Mouse (Mus musculus): ENCODE measurements around the gene 1810009A15Rik. TPM values are rescaled to one million over a fixed set of nuclear protein-coding genes. Genes with fewer than 3 reads are reported as not detected.

Gene 1810009A15Rik
- total RNA-seq, 2 experiments from 2014 or later: 22.0 to 25.7 TPM

DNA sequence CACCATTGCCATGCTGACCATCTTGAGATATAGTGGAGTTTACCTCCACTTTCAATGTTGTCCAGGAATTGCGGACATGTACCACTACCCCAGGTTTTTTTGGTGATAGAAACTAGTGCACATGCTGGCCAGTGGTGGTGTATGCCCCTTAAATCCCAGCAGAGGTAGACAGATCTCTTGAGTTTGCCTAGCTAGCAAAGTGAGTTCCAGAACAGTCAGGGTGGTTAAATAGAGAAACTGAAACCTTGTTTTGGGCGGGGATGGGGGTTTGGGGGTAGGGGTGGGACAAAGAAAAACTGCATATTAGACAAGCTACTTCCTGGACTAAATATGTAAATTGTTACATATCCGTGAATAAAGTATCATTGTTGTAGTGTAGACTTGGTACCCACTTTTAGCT lies 30.3 kb downstream of the 1810009A15Rik start:
- DNase-seq (ENCODE audit: extremely low spot score in 1 of 2, low spot score in 1 of 2): no peak

DNA sequence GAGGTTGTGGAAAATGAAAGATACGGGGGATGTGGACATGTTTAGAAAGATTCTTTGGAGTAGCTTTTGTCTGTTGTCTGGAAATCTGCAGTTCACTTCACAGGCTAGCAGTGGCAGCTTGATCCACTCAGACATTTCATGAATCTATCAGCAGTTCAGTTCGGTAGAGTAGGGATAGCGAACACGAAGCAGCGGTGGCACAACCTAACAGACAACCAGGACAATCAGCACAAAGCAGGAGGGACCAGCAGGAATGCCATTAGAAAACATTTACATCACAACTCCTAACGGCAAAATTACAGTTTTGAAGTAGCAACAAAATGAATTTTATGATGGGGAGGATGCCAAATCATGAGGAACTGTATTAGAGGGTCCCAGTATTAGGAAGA lies 31.0 kb downstream of the 1810009A15Rik start:
- DNase-seq (ENCODE audit: extremely low spot score in 1 of 2, low spot score in 1 of 2): no peak

DNA sequence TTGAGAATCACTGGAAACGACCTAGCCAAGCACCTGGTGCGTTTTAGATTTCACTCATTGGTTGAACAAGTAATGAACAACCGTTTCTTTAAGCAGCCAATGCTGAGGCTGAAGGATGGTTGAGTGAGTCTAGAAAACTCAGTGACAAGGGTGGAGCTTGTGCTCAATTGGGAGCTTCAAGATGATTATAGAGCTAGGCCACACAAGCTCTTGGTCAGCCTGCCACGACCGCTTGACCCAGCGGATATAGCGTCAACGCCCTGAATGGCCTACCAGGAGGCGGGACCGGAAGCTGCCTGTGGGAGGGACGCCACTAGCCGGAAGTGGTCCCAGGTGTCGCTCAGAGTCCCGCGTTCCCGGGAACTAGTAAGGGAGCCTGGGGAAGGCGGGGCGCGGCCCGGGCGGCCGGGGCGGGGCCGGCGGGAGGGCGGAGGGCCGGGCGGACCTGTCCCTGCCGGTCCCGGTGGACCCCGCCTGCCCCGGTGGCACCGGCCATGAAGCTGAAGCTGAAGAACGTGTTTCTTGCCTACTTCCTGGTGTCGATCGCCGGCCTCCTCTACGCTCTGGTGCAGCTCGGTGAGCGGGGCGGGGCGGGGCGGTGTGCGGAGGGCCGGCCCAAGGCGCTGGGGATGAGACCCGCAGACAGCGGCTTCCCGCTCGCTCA lies 31.6 kb downstream of the 1810009A15Rik start, which contains the start of gene B3gat3:
Gene B3gat3 (plus strand): TSS at position 302 of the 664 bp plus-strand sequence.
- DNase-seq (ENCODE audit: extremely low spot score in 1 of 2, low spot score in 1 of 2): peak; percentile 85 to 90

DNA sequence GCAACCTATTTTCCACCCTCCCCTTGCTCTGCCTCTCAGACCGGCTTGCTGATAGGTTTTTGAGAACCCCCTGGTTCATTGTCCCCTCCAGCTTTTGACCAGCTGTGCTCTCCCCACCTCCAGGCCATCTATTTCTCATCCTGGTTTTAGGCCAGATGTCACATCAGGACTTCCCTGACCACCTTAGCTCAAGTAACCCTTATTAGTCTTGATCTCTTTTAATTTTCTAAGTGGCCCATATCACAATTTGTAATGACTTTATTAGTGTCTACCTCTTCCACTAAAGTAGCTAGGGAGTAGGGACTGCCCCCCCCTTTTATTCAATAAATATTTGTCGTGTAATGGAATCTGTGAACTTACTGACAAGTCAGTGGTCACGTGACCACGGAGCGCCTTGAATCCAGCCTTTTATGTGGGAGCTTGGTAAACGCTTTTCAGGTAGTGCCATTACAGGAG lies 32.2 kb downstream of the 1810009A15Rik start:
- DNase-seq (ENCODE audit: extremely low spot score in 1 of 2, low spot score in 1 of 2): no peak

DNA sequence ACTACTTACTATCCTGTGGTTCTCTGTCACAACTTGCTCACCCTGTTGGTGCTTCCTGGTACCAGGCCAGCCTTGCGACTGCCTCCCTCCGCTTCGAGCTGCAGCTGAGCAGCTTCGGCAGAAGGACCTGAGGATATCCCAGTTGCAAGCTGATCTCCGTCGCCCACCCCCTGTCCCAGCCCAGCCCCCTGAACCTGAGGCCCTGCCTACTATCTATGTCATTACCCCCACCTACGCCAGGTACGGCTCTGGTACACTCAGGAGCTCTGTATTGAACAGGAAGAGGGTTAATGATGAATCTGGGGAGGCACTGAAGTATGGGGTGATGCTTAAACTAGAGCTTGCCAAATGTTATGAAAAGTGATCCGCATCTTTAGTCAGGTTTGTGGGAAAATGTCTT lies 33.1 kb downstream of the 1810009A15Rik start:
- DNase-seq (ENCODE audit: extremely low spot score in 1 of 2, low spot score in 1 of 2): no peak

DNA sequence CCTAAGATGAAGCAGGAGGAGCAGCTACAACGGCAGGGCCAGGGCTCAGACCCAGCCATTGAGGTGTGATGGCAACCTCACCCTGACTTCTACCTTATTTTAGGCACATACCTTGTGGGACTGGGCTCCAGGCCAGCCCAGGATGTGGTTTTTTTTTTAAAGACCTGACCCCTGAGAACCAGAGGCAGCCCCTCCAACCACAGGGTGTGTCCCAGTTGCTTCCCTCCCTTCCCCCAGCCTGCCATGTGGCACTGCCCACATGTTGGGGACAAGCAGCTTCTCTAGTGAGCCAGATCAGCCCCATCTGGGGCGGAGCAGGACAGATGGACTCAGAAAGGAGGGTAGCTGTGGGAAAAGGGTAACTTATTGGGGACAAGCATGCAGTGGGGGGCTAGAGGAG lies 38.1 kb downstream of the 1810009A15Rik start:
- no peak for DNase-seq (ENCODE audit: extremely low spot score in 1 of 2, low spot score in 1 of 2)

DNA sequence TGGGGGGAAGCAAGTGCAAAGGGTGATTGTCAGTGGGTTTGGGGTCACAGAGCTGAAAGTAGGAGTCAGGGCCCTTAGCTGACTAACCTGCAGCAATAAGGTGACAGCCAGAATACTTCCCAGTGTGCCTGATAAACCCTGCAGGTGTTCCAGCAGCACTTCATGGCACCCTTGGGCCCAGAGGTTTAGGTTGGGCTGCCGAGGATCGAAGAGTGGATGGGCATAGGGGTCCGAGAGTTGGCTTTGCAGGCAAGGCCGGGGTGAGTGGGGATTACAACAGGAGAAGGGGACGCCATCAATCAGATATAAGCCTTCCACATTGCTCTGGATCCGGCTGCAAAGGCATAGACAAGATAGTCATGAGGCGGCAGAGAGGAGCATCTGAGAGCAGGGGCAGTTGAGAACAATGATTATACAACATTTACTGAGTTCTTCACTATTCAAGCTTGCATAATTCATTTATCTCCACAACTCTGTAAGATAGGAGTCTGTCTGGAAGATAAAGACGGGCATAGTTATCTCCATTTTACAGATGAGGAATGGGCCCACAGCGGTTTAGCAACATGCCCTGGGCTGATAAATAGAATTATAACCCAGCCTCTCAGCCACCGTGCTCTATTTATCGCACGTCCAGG lies 39.4 kb downstream of the 1810009A15Rik start:
- no peak for DNase-seq (ENCODE audit: extremely low spot score in 1 of 2, low spot score in 1 of 2)

DNA sequence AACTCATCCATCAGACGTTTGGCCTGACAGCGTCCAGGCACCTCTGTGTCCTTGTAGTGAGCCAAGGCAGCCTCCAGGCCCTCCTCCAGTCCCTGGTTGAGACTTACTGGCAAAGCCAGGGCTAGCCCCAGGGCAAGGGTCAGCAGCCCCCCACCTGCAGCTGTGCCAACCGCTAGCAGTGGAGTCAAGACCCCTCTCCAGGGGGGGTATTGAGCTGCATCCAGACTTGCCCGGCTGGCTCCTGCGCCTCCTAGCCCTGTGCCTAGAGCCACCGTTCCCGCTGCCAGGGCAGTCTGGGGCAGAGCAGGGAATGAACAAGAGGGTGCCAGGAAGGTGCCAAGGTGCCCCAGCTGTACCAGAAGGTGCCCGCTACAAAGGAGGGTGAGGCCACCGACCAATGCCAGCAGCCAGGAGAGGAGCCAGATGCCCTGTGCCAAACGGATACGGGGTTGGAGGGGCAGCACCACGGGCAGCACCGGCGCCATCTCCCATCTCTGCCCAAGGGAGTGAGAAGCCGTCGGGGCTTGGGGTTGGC lies 40.1 kb downstream of the 1810009A15Rik start:
- DNase-seq (ENCODE audit: extremely low spot score in 1 of 2, low spot score in 1 of 2): no peak

DNA sequence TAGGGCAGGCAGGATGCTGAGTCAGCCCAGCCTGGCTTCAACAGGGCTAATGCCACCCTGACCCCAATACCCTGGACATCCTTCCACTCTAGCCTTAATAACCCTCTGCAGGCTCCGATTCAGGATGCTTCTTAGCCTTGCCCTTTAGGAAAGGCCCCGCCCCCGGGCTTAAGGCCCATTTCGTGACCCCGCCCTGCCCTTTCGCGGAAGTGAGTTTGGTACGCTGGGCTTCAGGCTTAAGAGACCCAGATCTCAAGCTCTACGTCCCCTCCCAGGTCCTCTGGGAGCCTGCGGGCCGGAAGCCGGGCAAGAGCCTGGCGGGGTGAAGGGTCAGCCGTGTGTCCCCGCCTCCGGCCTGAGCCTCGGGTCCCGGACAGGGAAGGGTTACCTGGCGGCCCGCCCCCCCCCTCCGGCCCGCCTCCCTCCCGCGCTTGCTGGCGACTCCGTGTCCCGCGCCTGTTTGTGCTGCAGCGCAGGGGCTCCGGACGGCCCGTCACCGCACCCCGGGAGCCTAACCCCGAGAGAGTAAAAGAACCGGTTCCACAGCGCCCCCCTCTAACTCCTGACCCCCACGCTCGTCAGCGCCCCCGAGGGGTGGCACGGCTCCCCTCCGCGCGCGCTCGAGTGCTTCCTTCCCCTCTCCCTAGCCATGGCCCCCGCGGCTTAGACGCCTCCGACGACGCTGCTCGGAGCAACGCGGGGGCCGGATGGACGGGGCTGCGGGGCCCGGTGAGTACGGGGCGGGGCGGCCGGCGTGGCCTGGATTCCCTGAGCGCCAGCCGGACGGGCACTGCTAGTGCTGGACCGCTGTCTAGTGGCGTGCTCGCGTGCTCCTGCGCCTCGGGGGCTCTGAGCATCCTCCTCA lies 40.8 kb downstream of the 1810009A15Rik start, which contains the start of the genes Rom1 and Eml3:
Gene Rom1 (minus strand): TSS at position 133 of the 865 bp plus-strand sequence.
Gene Eml3 (plus strand): TSS at position 329 of the 865 bp plus-strand sequence.
- peak in 1 of 2 experiments; percentile 42 for DNase-seq (ENCODE audit: extremely low spot score in 1 of 2, low spot score in 1 of 2)

DNA sequence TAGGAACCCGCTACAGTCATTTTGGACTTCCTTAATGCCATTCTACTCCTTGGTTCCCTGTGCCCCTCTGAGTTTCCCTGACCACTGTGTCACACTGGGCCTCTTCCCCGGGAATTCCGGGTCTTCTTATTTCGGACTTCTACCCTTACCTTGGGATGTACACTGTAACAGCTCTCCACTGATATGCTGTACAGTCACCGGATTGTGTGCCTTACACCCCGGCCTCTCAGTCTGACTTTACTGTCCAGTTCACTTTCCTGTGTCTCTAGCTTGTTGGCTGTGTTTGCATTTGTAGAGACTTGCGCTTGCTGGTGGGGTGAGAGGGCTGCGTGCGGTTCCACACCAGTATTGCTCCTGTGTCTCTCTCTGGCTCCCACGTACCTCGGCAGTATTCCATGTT lies 41.5 kb downstream of the 1810009A15Rik start:
- DNase-seq (ENCODE audit: extremely low spot score in 1 of 2, low spot score in 1 of 2): no peak

DNA sequence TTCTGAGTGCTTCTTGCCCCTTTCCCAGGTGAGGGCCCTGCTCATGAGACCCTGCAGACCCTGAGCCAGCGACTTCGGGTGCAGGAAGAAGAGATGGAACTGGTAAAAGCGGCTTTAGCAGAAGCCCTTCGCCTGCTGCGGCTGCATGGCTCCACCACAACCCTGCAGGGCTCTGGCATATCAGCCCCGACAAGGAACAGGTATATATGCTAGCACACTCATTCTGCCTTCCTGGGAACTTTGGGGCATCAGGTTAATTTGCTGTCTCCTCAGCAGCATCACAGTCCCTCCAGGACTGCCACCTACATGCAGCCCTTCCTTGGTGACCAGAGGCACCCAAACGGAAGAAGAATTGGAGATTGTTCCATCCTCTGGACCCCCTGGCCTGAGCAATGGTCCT lies 42.1 kb downstream of the 1810009A15Rik start:
- DNase-seq (ENCODE audit: extremely low spot score in 1 of 2, low spot score in 1 of 2): no peak

DNA sequence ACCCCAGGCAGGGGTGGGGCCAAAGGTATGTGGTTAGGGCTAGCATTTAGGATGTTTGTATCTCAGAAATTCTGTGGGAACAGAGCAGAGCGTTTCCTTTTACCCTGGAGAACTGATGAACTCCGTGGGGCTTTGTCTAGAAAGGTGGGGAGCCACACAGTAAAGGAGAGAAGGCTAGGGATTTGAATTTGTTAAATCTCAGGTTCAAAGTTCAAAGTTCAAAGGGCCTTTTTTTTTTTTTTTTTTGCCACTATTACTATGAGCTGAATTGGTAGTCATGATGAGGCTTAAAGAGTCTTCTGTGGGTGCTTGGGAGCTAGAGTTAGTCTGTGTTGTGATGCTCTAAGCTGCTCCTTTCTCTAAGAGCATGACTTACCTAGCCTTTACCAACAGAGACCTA lies 48.1 kb downstream of the 1810009A15Rik start:
- DNase-seq (ENCODE audit: extremely low spot score in 1 of 2, low spot score in 1 of 2): no peak

Small RNA genes within 50 kb of the gene (microRNA-seq; reads per million reads assigned to microRNA genes)
- gene Mir5136: 0 reads per million in 2 experiments

Other genes with a start within 250 kb of the 1810009A15Rik start
- 100 to 1,000 TPM; 188 to 200 TPM for gene Chrm1, start 225.1 kb upstream of the 1810009A15Rik start, total RNA-seq (2021)
- 100 to 1,000 TPM; 155 to 170 TPM for gene Slc3a2, start 165.5 kb upstream of the 1810009A15Rik start, total RNA-seq (2021)
- 10 to 100 TPM; 43.9 to 53.6 TPM for gene Wdr74, start 153.0 kb upstream of the 1810009A15Rik start, total RNA-seq (2021)
- gene 1700092M07Rik, start 148.1 kb upstream of the 1810009A15Rik start, total RNA-seq (2021): 1 to 10 TPM in 1 of 2 experiments, not detected in 1; 1.5 TPM
- gene Stx5a, start 147.4 kb upstream of the 1810009A15Rik start, total RNA-seq (2021): 10 to 100 TPM; 59.9 to 70.7 TPM
- 10 to 100 TPM; 75.4 to 95.3 TPM for gene Nxf1, start 131.8 kb upstream of the 1810009A15Rik start, total RNA-seq (2021)
- 100 to 1,000 TPM in 1 of 2 experiments, 10 to 100 TPM in 1; 92.1 to 101 TPM for gene Tmem223, start 117.9 kb upstream of the 1810009A15Rik start, total RNA-seq (2021)
- gene Tmem179b, start 114.4 kb upstream of the 1810009A15Rik start, total RNA-seq (2021): 10 to 100 TPM in 1 of 2 experiments, 1 to 10 TPM in 1; 8.5 to 10.1 TPM
- 10 to 100 TPM; 13.8 to 14.1 TPM for gene Taf6l, start 102.4 kb upstream of the 1810009A15Rik start, total RNA-seq (2021)
- 100 to 1,000 TPM; 112 to 130 TPM for gene Polr2g, start 90.3 kb upstream of the 1810009A15Rik start, total RNA-seq (2021)
- 1 to 10 TPM; 6.4 to 6.6 TPM for gene Zbtb3, start 86.3 kb upstream of the 1810009A15Rik start, total RNA-seq (2021)
- gene Ttc9c, start 69.5 kb upstream of the 1810009A15Rik start, total RNA-seq (2021): 10 to 100 TPM; 35.3 to 36.4 TPM
- 100 to 1,000 TPM; 109 to 120 TPM for gene Hnrnpul2, start 68.8 kb upstream of the 1810009A15Rik start, total RNA-seq (2021)
- 1 to 10 TPM in 1 of 2 experiments, not detected in 1; 4.5 TPM for gene AC129217.1, start 59.1 kb upstream of the 1810009A15Rik start, total RNA-seq (2021)
- 100 to 1,000 TPM; 103 to 111 TPM for gene Bscl2, start 51.4 kb upstream of the 1810009A15Rik start, total RNA-seq (2021)
- 100 to 1,000 TPM; 188 to 192 TPM for gene Gng3, start 49.7 kb upstream of the 1810009A15Rik start, total RNA-seq (2021)
- gene Lrrn4cl, start 38.1 kb upstream of the 1810009A15Rik start, total RNA-seq (2021): under 1 TPM; 0.28 to 0.47 TPM
- gene Ubxn1, start 17.4 kb upstream of the 1810009A15Rik start, total RNA-seq (2021): 10 to 100 TPM; 92.2 to 98.9 TPM
- gene Uqcc3, start 7.9 kb upstream of the 1810009A15Rik start, total RNA-seq (2021): 10 to 100 TPM; 31.2 to 36.4 TPM
- gene Lbhd1, start 5.1 kb upstream of the 1810009A15Rik start, total RNA-seq (2021): 10 to 100 TPM; 10.1 to 16.2 TPM
- not detected for gene Gm49403, start 4.9 kb upstream of the 1810009A15Rik start, total RNA-seq (2021)
- 1 to 10 TPM; 1.6 to 2.2 TPM for gene Gm49416, start 73 bp downstream of the 1810009A15Rik start, total RNA-seq (2021)
- 10 to 100 TPM; 26.1 to 27.0 TPM for gene Ints5, start 4.2 kb downstream of the 1810009A15Rik start, total RNA-seq (2021)
- gene Ganab, start 9.2 kb downstream of the 1810009A15Rik start, total RNA-seq (2021): 100 to 1,000 TPM; 116 to 122 TPM
- 100 to 1,000 TPM; 169 to 172 TPM for gene B3gat3, start 31.5 kb downstream of the 1810009A15Rik start, total RNA-seq (2021)
- gene Rom1, start 40.5 kb downstream of the 1810009A15Rik start, total RNA-seq (2021): 1 to 10 TPM; 4.8 to 6.4 TPM
- gene Eml3, start 40.7 kb downstream of the 1810009A15Rik start, total RNA-seq (2021): 10 to 100 TPM in 1 of 2 experiments, 1 to 10 TPM in 1; 9.1 to 11.1 TPM
- 10 to 100 TPM; 51.2 to 58.4 TPM for gene Mta2, start 53.0 kb downstream of the 1810009A15Rik start, total RNA-seq (2021)
- gene Tut1, start 65.0 kb downstream of the 1810009A15Rik start, total RNA-seq (2021): 10 to 100 TPM; 19.4 to 20.1 TPM
- 100 to 1,000 TPM; 215 to 256 TPM for gene Eef1g, start 78.2 kb downstream of the 1810009A15Rik start, total RNA-seq (2021)
- gene Ahnak, start 100.4 kb downstream of the 1810009A15Rik start, total RNA-seq (2021): 10 to 100 TPM; 14.7 to 15.7 TPM
- gene Scgb1a1, start 199.1 kb downstream of the 1810009A15Rik start, total RNA-seq (2021): not detected
- gene Asrgl1, start 246.8 kb downstream of the 1810009A15Rik start, total RNA-seq (2021): 100 to 1,000 TPM; 142 to 167 TPM

Data from layer of hippocampus, postnatal 25 days (tissue).